Mouse (Mus musculus): ENCODE data around the gene Dach1. TPM values are rescaled to one million over a fixed set of nuclear protein-coding genes. Genes with fewer than 3 reads are reported as not detected.

Dach1 gene
- polyA plus RNA-seq, 1 experiment from 2014 or later, result 13.6 TPM

- H3K4me1 ChIP-seq (replicated peaks), result peaks cover 4% of the 10 kb centered on the region; the same call in 1 of the 2 replicates
- 96% methylated on average over 2 of the region's 2 CpGs for WGBS
These were observed 227.2 kb downstream of the Dach1 start for GRCm38 (mm10) chr14:97942361-97942760.

GRCm38 (mm10) chr14:97896622-97897021 is 272.9 kb downstream of the Dach1 start:
- no peak for ATAC-seq
- Histone ChIP-seq H3K27ac (no peak overlapping the region), H3K4me1 (replicated peaks) (no peaks in the 10 kb centered on the region), H3K9me3 (no peaks in the 10 kb centered on the region), H3K9ac (replicated peaks) (no peak overlapping the region), H3K27me3 (no peaks in the 10 kb centered on the region), H3K36me3 (0 out of 2 replicates have a peak, but pooled peaks cover 3% of the 10 kb centered on the region), H3K4me3 (replicated peaks) (no peak overlapping the region), H3K4me2 (replicated peaks) (no peak overlapping the region)
- 96% methylated on average over 3 of the region's 3 CpGs for WGBS

More at GRCm38 (mm10) chr14:97942361-97942760, 227.2 kb downstream of the Dach1 start:
- Histone ChIP-seq H3K27me3 (no peaks in the 10 kb centered on the region), H3K4me2 (replicated peaks) (no peak overlapping the region), H3K9me3 (no peaks in the 10 kb centered on the region), H3K9ac (replicated peaks) (no peak overlapping the region), H3K36me3 (no peaks in the 10 kb centered on the region), H3K4me3 (replicated peaks) (no peak overlapping the region), H3K27ac (no peak overlapping the region)
- ATAC-seq, result no peak

GRCm38 (mm10) chr14:97881976-97882375 is 287.6 kb downstream of the Dach1 start:
- H3K9ac ChIP-seq (replicated peaks), result no peak overlapping the region
- no peaks in the 10 kb centered on the region for H3K36me3 ChIP-seq
- H3K27ac ChIP-seq, result no peak overlapping the region
- H3K4me1 ChIP-seq (replicated peaks), result no peaks in the 10 kb centered on the region
- H3K9me3 ChIP-seq, result no peaks in the 10 kb centered on the region
- H3K4me2 ChIP-seq (replicated peaks), result no peak overlapping the region
- ATAC-seq, result no peak
- no peaks in the 10 kb centered on the region for H3K27me3 ChIP-seq
- H3K4me3 ChIP-seq (replicated peaks), result no peak overlapping the region
- WGBS, result 46% methylated on average over 1 of the region's 1 CpGs

- WGBS, result 87% methylated on average over 2 of the region's 2 CpGs
- Histone ChIP-seq H3K36me3 (no peaks in the 10 kb centered on the region), H3K9me3 (no peaks in the 10 kb centered on the region)
These were observed 298.6 kb downstream of the Dach1 start for GRCm38 (mm10) chr14:97871001-97871400.

GRCm38 (mm10) chr14:97858384-97858783 is 311.2 kb downstream of the Dach1 start:
- Histone ChIP-seq H3K27ac (no peak overlapping the region), H3K4me3 (replicated peaks) (no peak overlapping the region), H3K36me3 (no peaks in the 10 kb centered on the region), H3K27me3 (no peaks in the 10 kb centered on the region), H3K4me1 (replicated peaks) (no peaks in the 10 kb centered on the region), H3K9me3 (no peaks in the 10 kb centered on the region), H3K9ac (replicated peaks) (no peak overlapping the region), H3K4me2 (replicated peaks) (no peak overlapping the region)
- no peak for ATAC-seq
- 65% methylated on average over 3 of the region's 3 CpGs for WGBS

More at GRCm38 (mm10) chr14:97871001-97871400, 298.6 kb downstream of the Dach1 start:
- Histone ChIP-seq H3K4me2 (replicated peaks) (no peak overlapping the region), H3K27me3 (no peaks in the 10 kb centered on the region), H3K9ac (replicated peaks) (no peak overlapping the region), H3K4me1 (replicated peaks) (peaks cover 6% of the 10 kb centered on the region; the same call in 1 of the 2 replicates), H3K4me3 (replicated peaks) (no peak overlapping the region), H3K27ac (no peak overlapping the region)
- ATAC-seq, result no peak

DNA sequence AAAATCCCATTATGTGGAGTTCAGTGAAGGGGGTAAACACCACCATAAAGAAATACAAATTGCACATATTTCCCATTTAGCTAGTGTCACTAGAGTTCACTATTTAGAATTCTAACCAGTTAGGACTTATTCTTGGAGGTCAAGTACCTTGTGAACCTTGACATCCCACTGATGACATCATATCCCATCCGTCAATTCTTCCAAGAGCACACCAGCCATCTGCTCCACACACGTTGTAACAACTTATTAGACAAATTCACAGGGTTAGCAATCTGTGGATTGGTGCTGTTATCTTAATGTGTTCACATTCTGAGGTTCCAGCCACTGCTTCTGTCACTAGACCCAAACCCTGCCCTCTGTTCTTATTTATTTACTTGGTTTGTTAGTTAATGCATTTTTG is 312.3 kb downstream of the Dach1 start:
- H3K27me3 ChIP-seq, result no peaks in the 10 kb centered on the region
- no peak overlapping the region for H3K4me3 ChIP-seq (replicated peaks)
- 41% methylated on average over 2 of the region's 2 CpGs for WGBS
- no peak overlapping the region for H3K27ac ChIP-seq
- H3K9me3 ChIP-seq, result no peaks in the 10 kb centered on the region
- H3K9ac ChIP-seq (replicated peaks), result no peak overlapping the region
- no peaks in the 10 kb centered on the region for H3K36me3 ChIP-seq
- H3K4me2 ChIP-seq (replicated peaks), result no peak overlapping the region
- H3K4me1 ChIP-seq (replicated peaks), result no peaks in the 10 kb centered on the region
- no peak for ATAC-seq

GRCm38 (mm10) chr14:97855345-97855744 is 314.2 kb downstream of the Dach1 start:
- Histone ChIP-seq H3K4me2 (replicated peaks) (no peak overlapping the region), H3K27me3 (no peaks in the 10 kb centered on the region), H3K4me3 (replicated peaks) (no peak overlapping the region), H3K27ac (no peak overlapping the region), H3K4me1 (replicated peaks) (0 out of 2 replicates have a peak, but pooled peaks cover 2% of the 10 kb centered on the region), H3K36me3 (no peaks in the 10 kb centered on the region), H3K9me3 (no peaks in the 10 kb centered on the region), H3K9ac (replicated peaks) (no peak overlapping the region)
- peak; percentile 43; the same call in 1 of the 2 replicates for ATAC-seq
- WGBS, result 57% methylated on average over 1 of the region's 1 CpGs

DNA sequence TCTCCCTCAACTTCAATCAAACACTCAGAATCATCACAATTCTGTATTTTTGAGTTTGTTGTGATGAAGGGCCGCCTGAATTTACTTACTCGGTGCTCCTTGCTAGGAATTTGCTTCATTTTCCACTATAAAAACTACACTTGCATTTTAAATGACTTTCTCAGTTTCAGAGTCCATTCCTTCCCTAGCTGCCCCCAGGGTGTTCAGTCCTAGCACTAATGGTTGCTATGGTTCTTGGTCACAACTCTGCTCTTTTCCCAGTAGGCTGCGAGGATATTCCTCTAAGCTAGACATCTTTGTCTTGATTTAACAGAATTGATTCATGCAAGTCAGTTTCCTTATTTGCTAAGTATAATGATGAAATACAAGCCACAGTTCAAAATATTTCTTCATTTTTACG is 319.1 kb downstream of the Dach1 start:
- H3K9ac ChIP-seq (replicated peaks), result no peak overlapping the region

GRCm38 (mm10) chr14:97847641-97848040 is 321.9 kb downstream of the Dach1 start:
- Histone ChIP-seq H3K4me3 (replicated peaks) (no peak overlapping the region), H3K9ac (replicated peaks) (no peak overlapping the region), H3K4me1 (replicated peaks) (0 out of 2 replicates have a peak, but pooled peaks cover 2% of the 10 kb centered on the region), H3K27me3 (no peaks in the 10 kb centered on the region), H3K36me3 (no peaks in the 10 kb centered on the region), H3K27ac (no peak overlapping the region), H3K9me3 (no peaks in the 10 kb centered on the region), H3K4me2 (replicated peaks) (no peak overlapping the region)
- ATAC-seq, result no peak
- 59% methylated on average over 1 of the region's 1 CpGs for WGBS

More for the DNA sequence above, 319.1 kb downstream of the Dach1 start:
- Histone ChIP-seq H3K4me3 (replicated peaks) (no peak overlapping the region), H3K36me3 (no peaks in the 10 kb centered on the region), H3K27me3 (no peaks in the 10 kb centered on the region), H3K4me1 (replicated peaks) (0 out of 2 replicates have a peak, but pooled peaks cover 2% of the 10 kb centered on the region), H3K4me2 (replicated peaks) (no peak overlapping the region), H3K27ac (no peak overlapping the region), H3K9me3 (no peaks in the 10 kb centered on the region)
- 65% methylated on average over 4 of the region's 4 CpGs for WGBS
- no peak for ATAC-seq

- H3K27ac ChIP-seq, result no peak overlapping the region
- H3K27me3 ChIP-seq, result no peaks in the 10 kb centered on the region
- no peak overlapping the region for H3K4me3 ChIP-seq (replicated peaks)
- H3K9me3 ChIP-seq, result no peaks in the 10 kb centered on the region
- no peaks in the 10 kb centered on the region for H3K36me3 ChIP-seq
- no peak for ATAC-seq
- H3K4me2 ChIP-seq (replicated peaks), result no peak overlapping the region
- no peaks in the 10 kb centered on the region for H3K4me1 ChIP-seq (replicated peaks)
- 91% methylated on average over 5 of the region's 5 CpGs for WGBS
- H3K9ac ChIP-seq (replicated peaks), result no peak overlapping the region
These were observed 330.3 kb downstream of the Dach1 start for GRCm38 (mm10) chr14:97839275-97839674.

DNA sequence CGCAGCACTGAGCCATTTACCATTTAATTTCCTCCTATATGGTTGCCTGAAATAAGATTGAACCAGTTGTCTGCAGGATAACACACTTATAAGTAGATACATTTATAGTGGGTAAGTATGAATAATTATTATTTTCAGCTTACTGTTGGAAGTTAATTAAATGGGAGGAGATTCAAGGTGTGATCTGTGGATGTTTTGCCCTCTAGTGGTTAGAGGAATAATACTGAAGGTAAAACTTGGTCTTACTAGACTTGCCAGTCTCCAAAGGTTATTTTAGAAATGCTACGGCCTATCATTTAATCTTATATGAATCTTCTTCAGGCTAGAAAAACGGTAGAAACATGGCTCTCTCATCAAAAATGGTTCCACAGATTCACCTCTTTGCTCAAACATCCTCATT is 339.7 kb downstream of the Dach1 start:
- Histone ChIP-seq H3K4me3 (replicated peaks) (no peak overlapping the region), H3K4me2 (replicated peaks) (no peak overlapping the region), H3K36me3 (0 out of 2 replicates have a peak, but pooled peaks cover 3% of the 10 kb centered on the region), H3K9ac (replicated peaks) (no peak overlapping the region), H3K9me3 (no peaks in the 10 kb centered on the region), H3K27ac (no peak overlapping the region), H3K4me1 (replicated peaks) (no peaks in the 10 kb centered on the region), H3K27me3 (no peaks in the 10 kb centered on the region)
- no peak for ATAC-seq
- WGBS, result 78% methylated on average over 3 of the region's 3 CpGs

DNA sequence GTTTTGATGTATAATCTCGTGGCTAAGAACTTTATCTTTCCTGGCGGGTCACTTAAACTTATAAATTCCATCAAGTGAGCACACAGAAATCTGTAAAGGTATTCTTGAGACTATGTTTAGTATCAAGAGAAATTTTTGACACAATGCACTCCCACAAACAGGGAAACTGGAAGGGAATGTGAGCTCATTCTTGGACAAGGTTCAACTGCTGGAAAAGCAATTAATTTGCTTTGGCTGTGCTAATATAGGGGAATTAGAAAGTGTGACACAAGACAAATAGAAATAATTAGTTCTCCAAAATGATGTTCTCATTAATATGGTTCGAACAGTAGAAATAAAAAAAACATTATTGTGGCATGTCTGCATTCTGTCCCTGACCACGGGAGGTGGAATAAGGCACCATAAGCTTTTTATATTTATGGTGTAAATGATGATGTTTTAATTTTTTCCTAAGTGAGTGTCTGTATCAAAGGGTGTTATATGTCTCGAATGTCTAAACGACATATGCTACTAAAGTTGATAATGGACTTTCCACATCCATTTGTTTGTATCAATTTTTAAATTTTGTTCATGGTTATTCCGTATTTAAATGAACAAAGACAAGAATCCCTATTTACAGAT is 354.9 kb downstream of the Dach1 start:
- H3K9ac ChIP-seq (replicated peaks), result no peak overlapping the region
- peak; percentile 27; the same call in 1 of the 2 replicates for ATAC-seq
- H3K9me3 ChIP-seq, result no peaks in the 10 kb centered on the region
- H3K27ac ChIP-seq, result no peak overlapping the region
- no peak overlapping the region for H3K4me2 ChIP-seq (replicated peaks)
- WGBS, result 81% methylated on average over 7 of the region's 7 CpGs
- H3K27me3 ChIP-seq, result no peaks in the 10 kb centered on the region
- H3K36me3 ChIP-seq, result no peaks in the 10 kb centered on the region
- H3K4me3 ChIP-seq (replicated peaks), result no peak overlapping the region
- 0 out of 2 replicates have a peak, but pooled peaks cover 4% of the 10 kb centered on the region for H3K4me1 ChIP-seq (replicated peaks)

GRCm38 (mm10) chr14:97813557-97813956 is 356.0 kb downstream of the Dach1 start:
- H3K4me3 ChIP-seq (replicated peaks), result no peak overlapping the region
- H3K27me3 ChIP-seq, result no peaks in the 10 kb centered on the region
- no peak overlapping the region for H3K4me2 ChIP-seq (replicated peaks)
- 54% methylated on average over 11 of the region's 11 CpGs for WGBS
- H3K27ac ChIP-seq, result no peak overlapping the region
- H3K36me3 ChIP-seq, result no peaks in the 10 kb centered on the region
- no peak for ATAC-seq
- H3K9ac ChIP-seq (replicated peaks), result no peak overlapping the region
- no peaks in the 10 kb centered on the region for H3K9me3 ChIP-seq
- H3K4me1 ChIP-seq (replicated peaks), result 0 out of 2 replicates have a peak, but pooled peaks cover 4% of the 10 kb centered on the region

Measured in midbrain, embryonic 13.5 days (tissue).